Mouse (Mus musculus) liver (tissue): ENCODE results near the gene Rnf186.

Experiments used
- DNase-seq: peaks from one replicate; pipeline ENCODE4 v3.0.0-alpha.2; 2020; ENCODE audit warnings: mixed read lengths

The Rnf186 gene

DNA sequence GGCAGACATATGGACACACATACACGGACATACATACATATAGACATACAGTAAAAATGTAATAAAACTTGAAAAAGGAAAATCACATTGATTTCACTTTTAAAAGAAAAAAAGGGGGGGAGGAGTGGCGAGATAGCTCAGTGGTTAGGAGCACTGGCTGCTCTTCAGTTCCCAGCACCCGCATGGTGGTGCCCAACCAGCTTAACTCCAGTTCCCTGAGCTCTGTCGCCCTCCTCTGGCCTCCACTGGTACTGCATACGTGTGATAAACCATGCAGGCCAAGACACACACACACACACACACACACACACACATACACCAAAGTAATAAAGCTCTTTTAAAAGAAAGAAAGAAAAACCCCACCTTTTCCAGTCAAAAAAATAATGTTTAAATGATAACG is 47.9 kb downstream of the Rnf186 start:
- DNase-seq = no peak
